Mouse (Mus musculus) ES-Bruce4 (cell line): ENCODE measurements around the gene Eva1b. TPM values are rescaled to one million over a fixed set of nuclear protein-coding genes. Genes with fewer than 3 reads are reported as not detected.
A peak's percentile ranks its signal among the peaks of the same experiment; 100 is the strongest.

Source experiments
- H3K27ac ChIP-seq: 2 replicates; pipeline ENCODE4 v1.5.1; 2012; ENCODE audit warnings: low read length, inconsistent platforms; ENCODE audit not compliant: insufficient read depth
- H3K27me3 ChIP-seq: 2 replicates; pipeline ENCODE4 v1.6.1; 2012; ENCODE audit warnings: mild to moderate bottlenecking, low read length, inconsistent platforms; ENCODE audit not compliant: control insufficient read depth, poor library complexity, insufficient read depth, severe bottlenecking
- H3K36me3 ChIP-seq: 2 replicates; pipeline ENCODE4 v1.6.1; 2012; ENCODE audit warnings: inconsistent platforms, mild to moderate bottlenecking, low read length, moderate library complexity; ENCODE audit not compliant: control insufficient read depth, poor library complexity, insufficient read depth, severe bottlenecking
- H3K4me1 ChIP-seq: one replicate; pipeline ENCODE4 v1.8.1; 2011; ENCODE audit warnings: low read length; ENCODE audit not compliant: control insufficient read depth, insufficient read depth
- H3K4me3 ChIP-seq: 2 replicates; pipeline ENCODE4 v1.5.1; 2011; ENCODE audit warnings: low read depth, mild to moderate bottlenecking, low read length
- H3K9ac ChIP-seq: 2 replicates; pipeline ENCODE4 v1.6.1; 2012; ENCODE audit warnings: low read depth, mild to moderate bottlenecking, inconsistent platforms; ENCODE audit not compliant: poor library complexity, severe bottlenecking
- H3K9me3 ChIP-seq: replicated peaks from 2 replicates; pipeline ENCODE4 v1.6.1; 2012; ENCODE audit warnings: mild to moderate bottlenecking, low read length, inconsistent platforms; ENCODE audit not compliant: control insufficient read depth, poor library complexity, insufficient read depth, severe bottlenecking
- CTCF ChIP-seq: IDR thresholded peaks from one replicate; pipeline ENCODE4 v1.8.1; 2011; ENCODE audit warnings: low read depth, low read length
- EP300 ChIP-seq: IDR thresholded peaks from 2 replicates; pipeline ENCODE4 v1.6.1; 2011; ENCODE audit warnings: low read depth, low read length; ENCODE audit not compliant: insufficient read depth
- POLR2A ChIP-seq: IDR thresholded peaks from one replicate; pipeline ENCODE4 v1.8.1; 2011; ENCODE audit warnings: low read length; ENCODE audit not compliant: insufficient read depth
- polyA plus RNA-seq: library from polyadenylated mRNA; stranded (reverse); fragments of >200 nt; gene quantifications from 2 replicates; pipeline ENCODE4 v1.2.4, GENCODE M21; 2011; ENCODE audit warnings: low read depth; ENCODE audit not compliant: missing spikeins, insufficient read depth, insufficient read length

Eva1b gene
- polyA plus RNA-seq, 1 experiment = 15.9 TPM

- Histone ChIP-seq H3K36me3 (no peaks in the 10 kb centered on the region), H3K9ac (no peak overlapping the region), H3K27ac (peak overlapping the region; percentile 20), H3K27me3 (no peaks in the 10 kb centered on the region), H3K4me3 (peak overlapping the region; percentile 19; the same call in 1 of the 2 replicates), H3K4me1 (peaks cover 2% of the 10 kb centered on the region), H3K9me3 (no peaks in the 10 kb centered on the region)
- no peak for TF ChIP-seq EP300
- TF ChIP-seq CTCF = no peak
- no peak for TF ChIP-seq POLR2A
These were observed 37.0 kb upstream of the Eva1b start for GRCm38 (mm10) chr4:126110374-126111152.

GRCm38 (mm10) chr4:126111153-126111549 lies 36.4 kb upstream of the Eva1b start:
- Histone ChIP-seq H3K27ac (peak overlapping the region; percentile 20), H3K9me3 (no peaks in the 10 kb centered on the region), H3K9ac (no peak overlapping the region), H3K36me3 (no peaks in the 10 kb centered on the region), H3K4me1 (peaks cover 2% of the 10 kb centered on the region), H3K4me3 (peak overlapping the region; percentile 19; the same call in 1 of the 2 replicates), H3K27me3 (no peaks in the 10 kb centered on the region)
- TF ChIP-seq POLR2A (no peak), CTCF (no peak), EP300 (no peak)

- Histone ChIP-seq H3K36me3 (no peaks in the 10 kb centered on the region), H3K4me3 (no peak overlapping the region), H3K4me1 (peaks cover 2% of the 10 kb centered on the region), H3K27me3 (no peaks in the 10 kb centered on the region), H3K9me3 (no peaks in the 10 kb centered on the region), H3K27ac (no peak overlapping the region), H3K9ac (no peak overlapping the region)
- TF ChIP-seq EP300 (no peak), CTCF (no peak), POLR2A (no peak)
These were observed 34.3 kb upstream of the Eva1b start for GRCm38 (mm10) chr4:126113243-126113642.

- Histone ChIP-seq H3K4me3 (no peak overlapping the region), H3K4me1 (peaks cover 2% of the 10 kb centered on the region), H3K27ac (no peak overlapping the region), H3K9ac (no peak overlapping the region), H3K36me3 (no peaks in the 10 kb centered on the region), H3K9me3 (no peaks in the 10 kb centered on the region), H3K27me3 (no peaks in the 10 kb centered on the region)
- TF ChIP-seq POLR2A (no peak), CTCF (peak; percentile 81)
These were observed 33.6 kb upstream of the Eva1b start for GRCm38 (mm10) chr4:126113943-126114342.

- no peak overlapping the region for H3K27ac ChIP-seq
These were observed 32.1 kb upstream of the Eva1b start for GRCm38 (mm10) chr4:126115411-126115810.

GRCm38 (mm10) chr4:126115871-126116521 lies 31.5 kb upstream of the Eva1b start:
- Histone ChIP-seq H3K9me3 (no peaks in the 10 kb centered on the region), H3K27me3 (no peaks in the 10 kb centered on the region), H3K4me3 (no peak overlapping the region), H3K36me3 (no peaks in the 10 kb centered on the region), H3K4me1 (no peaks in the 10 kb centered on the region), H3K27ac (no peak overlapping the region), H3K9ac (no peak overlapping the region)
- TF ChIP-seq EP300 = no peak
- no peak for TF ChIP-seq POLR2A
- no peak for TF ChIP-seq CTCF

More at GRCm38 (mm10) chr4:126115411-126115810, 32.1 kb upstream of the Eva1b start:
- TF ChIP-seq EP300 = no peak
- TF ChIP-seq CTCF = no peak
- no peak for TF ChIP-seq POLR2A
- no peaks in the 10 kb centered on the region for H3K9me3 ChIP-seq
- H3K9ac ChIP-seq = no peak overlapping the region
- peaks cover 2% of the 10 kb centered on the region for H3K4me1 ChIP-seq
- no peaks in the 10 kb centered on the region for H3K36me3 ChIP-seq
- no peak overlapping the region for H3K4me3 ChIP-seq
- no peaks in the 10 kb centered on the region for H3K27me3 ChIP-seq
